Mouse (Mus musculus) midbrain, embryonic 11.5 days (tissue): ENCODE data around the gene Fabp2. TPM values are rescaled to one million over a fixed set of nuclear protein-coding genes. Genes with fewer than 3 reads are reported as not detected.

Experiments used
- ATAC-seq: fragments of 200-750 bp; cut with Nextera tagmentation; 2 replicates; pipeline ENCODE4 v1.8.0; 2017; ENCODE audit warnings: moderate TSS enrichment, moderate library complexity; ENCODE audit not compliant: low FRiP score
- DNase-seq: peaks from one replicate; pipeline ENCODE4 v3.0.0; 2015; ENCODE audit warnings: low spot score; ENCODE audit errors: missing footprints
- H3K27ac ChIP-seq: fragments of 300-500 bp; sonication (generic); 2 replicates; pipeline ENCODE4 v1.5.1; 2014; ENCODE audit warnings: low read depth, low read length
- H3K27me3 ChIP-seq: fragments of 300-500 bp; sonication (generic); 2 replicates; pipeline ENCODE4 v1.6.1; 2014; ENCODE audit warnings: mild to moderate bottlenecking, low read length, moderate library complexity, mixed read lengths; ENCODE audit not compliant: control insufficient read depth, insufficient read depth
- H3K36me3 ChIP-seq: fragments of 300-500 bp; sonication (generic); 2 replicates; pipeline ENCODE4 v1.6.1; 2014; ENCODE audit warnings: mild to moderate bottlenecking, low read length, moderate library complexity, mixed read lengths; ENCODE audit not compliant: control insufficient read depth, insufficient read depth
- H3K4me1 ChIP-seq: fragments of 300-500 bp; sonication (generic); 2 replicates; pipeline ENCODE4 v1.6.1; 2014; ENCODE audit warnings: low read length; ENCODE audit not compliant: control insufficient read depth, insufficient read depth
- H3K4me2 ChIP-seq: fragments of 300-500 bp; sonication (generic); 2 replicates; pipeline ENCODE4 v1.6.1; 2014; ENCODE audit warnings: mild to moderate bottlenecking, moderate library complexity
- H3K4me3 ChIP-seq: fragments of 300-500 bp; sonication (generic); 2 replicates; pipeline ENCODE4 v1.5.1; 2014; ENCODE audit warnings: low read depth, low read length
- H3K9ac ChIP-seq: fragments of 300-500 bp; sonication (generic); 2 replicates; pipeline ENCODE4 v1.6.1; 2014; ENCODE audit warnings: low read length
- H3K9me3 ChIP-seq: fragments of 300-500 bp; sonication (generic); 2 replicates; pipeline ENCODE4 v1.6.1; 2016; ENCODE audit warnings: low read length; ENCODE audit not compliant: control insufficient read depth
- WGBS: fragments of 180-500 bp; shearing (Covaris S2); extraction: QIAGEN DNeasy Blood & Tissue Kit; methylation state at CpG from one replicate; pipeline ENCODE4 v1.1.7; 2014; 5-methylcytosine and 5-hydroxymethylcytosine counted together
- polyA plus RNA-seq: library from polyadenylated mRNA; unstranded; fragments of >200 nt; fragmentation: Nextera tagmentation; extraction: Ambion mirVana; gene quantifications from 2 replicates; pipeline ENCODE4 v1.2.1, GENCODE M21; 2014

Fabp2 gene
- polyA plus RNA-seq, 1 experiment from 2014 or later, result not detected

- no peak overlapping the region for H3K4me2 ChIP-seq
- H3K4me1 ChIP-seq, result no peaks in the 10 kb centered on the region
- H3K36me3 ChIP-seq, result no peaks in the 10 kb centered on the region
- no peak overlapping the region for H3K4me3 ChIP-seq
- H3K27me3 ChIP-seq, result no peaks in the 10 kb centered on the region
- no peak overlapping the region for H3K27ac ChIP-seq
- ATAC-seq (no peak), DNase-seq (no peak)
- no peak overlapping the region for H3K9ac ChIP-seq
- H3K9me3 ChIP-seq, result no peaks in the 10 kb centered on the region
- WGBS, result 92% methylated on average over 6 of the region's 6 CpGs
These were observed 21.4 kb downstream of the Fabp2 start for GRCm38 (mm10) chr3:122916191-122916680.

DNA sequence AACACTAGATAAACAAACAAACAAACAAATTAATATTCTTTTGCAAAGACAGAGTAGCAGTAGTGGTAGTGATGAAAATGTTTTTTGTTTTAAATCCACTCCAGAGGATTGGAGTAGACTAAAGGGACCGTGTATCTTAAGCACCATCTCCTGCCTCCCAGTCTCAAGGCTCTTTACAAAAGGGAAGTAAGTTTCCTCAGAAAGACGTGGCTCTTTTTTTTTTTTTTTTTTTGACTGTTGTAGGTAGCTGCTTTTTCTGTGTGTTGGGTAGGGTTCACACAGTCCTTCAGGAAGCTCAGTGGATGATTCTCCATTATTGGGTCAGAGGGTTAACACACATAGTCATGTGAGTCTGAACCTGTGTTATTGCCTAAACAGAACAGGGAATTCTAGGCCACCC, 23.8 kb downstream of the Fabp2 start:
- 76% methylated on average over 2 of the region's 2 CpGs for WGBS

GRCm38 (mm10) chr3:122919260-122919659, 24.4 kb downstream of the Fabp2 start, which contains the start of gene Gm10959:
TSS of gene Gm10959 (minus strand) at chr3:122919360.
- 67% methylated on average over 8 of the region's 8 CpGs for WGBS
- no peak for DNase-seq

More for the DNA sequence above, 23.8 kb downstream of the Fabp2 start:
- no peak for ATAC-seq
- Histone ChIP-seq H3K27me3 (no peaks in the 10 kb centered on the region), H3K36me3 (no peaks in the 10 kb centered on the region), H3K27ac (no peak overlapping the region), H3K4me3 (no peak overlapping the region), H3K4me2 (no peak overlapping the region), H3K9ac (no peak overlapping the region), H3K9me3 (no peaks in the 10 kb centered on the region), H3K4me1 (no peaks in the 10 kb centered on the region)
- DNase-seq, result no peak

DNA sequence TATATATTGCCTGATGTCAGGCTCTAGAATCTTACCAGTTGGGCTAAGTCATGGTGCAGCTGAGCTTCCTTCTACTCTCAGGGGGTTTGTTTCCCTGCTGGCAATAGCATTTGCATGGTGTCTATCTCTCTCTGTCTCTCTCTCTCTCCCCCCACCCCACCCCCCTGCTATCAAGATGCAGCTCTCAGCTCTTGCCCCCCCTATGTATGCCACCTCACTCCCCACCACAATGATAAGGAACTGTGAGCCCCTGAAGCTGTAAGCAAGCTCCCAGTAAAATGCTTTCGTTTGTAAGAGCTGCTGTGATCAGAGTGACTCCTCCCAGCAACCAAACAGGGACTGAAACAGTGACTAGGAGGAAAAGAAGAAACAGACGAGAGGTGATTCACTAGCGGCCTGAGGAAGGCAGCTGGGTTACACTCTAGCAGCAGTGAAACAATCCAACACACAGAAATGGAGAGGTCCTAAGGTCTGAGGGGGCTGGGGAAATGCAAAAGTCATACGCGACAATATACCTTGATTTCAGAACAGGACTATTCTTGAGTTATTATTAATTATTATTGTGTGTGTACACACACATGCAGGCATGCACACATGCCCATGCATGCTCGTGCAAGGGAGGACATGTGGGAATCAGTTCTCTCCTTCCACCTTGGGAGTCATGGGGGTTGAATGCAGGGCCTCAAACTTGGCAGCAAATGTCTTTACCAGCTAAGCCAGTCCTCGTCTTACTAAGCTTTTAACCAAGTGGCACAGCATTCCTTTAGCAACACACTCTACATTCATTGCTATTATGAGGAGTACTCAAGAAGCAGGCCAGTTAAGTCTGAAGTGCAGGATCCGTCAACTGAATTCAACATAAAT, 25.9 kb downstream of the Fabp2 start:
- no peak overlapping the region for H3K9ac ChIP-seq
- WGBS, result 66% methylated on average over 8 of the region's 8 CpGs

More at GRCm38 (mm10) chr3:122919260-122919659, 24.4 kb downstream of the Fabp2 start, which contains the start of gene Gm10959:
- Histone ChIP-seq H3K9me3 (no peaks in the 10 kb centered on the region), H3K9ac (no peak within 1 kb of the TSS), H3K4me2 (no peak within 1 kb of the TSS), H3K4me3 (no peak within 1 kb of the TSS), H3K27me3 (no peaks in the 10 kb centered on the region), H3K4me1 (no peaks in the 10 kb centered on the region), H3K36me3 (no peaks in the 10 kb centered on the region), H3K27ac (no peak within 1 kb of the TSS)
- ATAC-seq, result no peak

GRCm38 (mm10) chr3:122921676-122922527, 27.0 kb downstream of the Fabp2 start:
- Histone ChIP-seq H3K27me3 (no peaks in the 10 kb centered on the region), H3K4me1 (peaks cover 4% of the 10 kb centered on the region; the same call in 1 of the 2 replicates), H3K4me3 (no peak overlapping the region), H3K36me3 (no peaks in the 10 kb centered on the region), H3K4me2 (no peak overlapping the region), H3K27ac (no peak overlapping the region), H3K9ac (no peak overlapping the region), H3K9me3 (no peaks in the 10 kb centered on the region)
- DNase-seq (no peak), ATAC-seq (no peak)
- WGBS, result 84% methylated on average over 8 of the region's 8 CpGs

More for the DNA sequence above, 25.9 kb downstream of the Fabp2 start:
- Histone ChIP-seq H3K27ac (no peak overlapping the region), H3K4me3 (no peak overlapping the region), H3K4me2 (no peak overlapping the region), H3K36me3 (no peaks in the 10 kb centered on the region), H3K27me3 (no peaks in the 10 kb centered on the region), H3K9me3 (no peaks in the 10 kb centered on the region), H3K4me1 (no peaks in the 10 kb centered on the region; the same call in 1 of the 2 replicates)
- DNase-seq (no peak), ATAC-seq (no peak)

DNA sequence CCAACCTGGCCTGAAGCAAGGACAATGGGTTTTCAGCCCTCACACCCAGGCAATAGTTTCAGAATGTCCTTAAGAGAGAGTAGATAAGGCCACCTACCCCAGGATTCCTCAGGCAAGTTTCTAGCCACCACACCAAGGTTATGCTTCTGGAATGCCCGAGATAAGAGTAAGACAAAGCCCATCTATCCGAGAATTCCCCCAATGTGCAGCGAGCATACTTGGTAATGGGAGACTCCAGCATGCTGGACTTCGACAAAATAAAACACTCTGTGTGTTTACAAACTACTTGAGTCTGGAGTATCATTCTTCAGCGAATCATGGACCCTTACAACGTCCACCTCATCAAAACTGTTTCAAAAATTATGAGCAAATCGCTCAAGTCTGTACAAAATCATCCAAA, 28.3 kb downstream of the Fabp2 start:
- Histone ChIP-seq H3K9ac (no peak overlapping the region), H3K4me3 (no peak overlapping the region), H3K27me3 (no peaks in the 10 kb centered on the region), H3K36me3 (no peaks in the 10 kb centered on the region), H3K9me3 (no peaks in the 10 kb centered on the region), H3K27ac (no peak overlapping the region), H3K4me2 (no peak overlapping the region; the same call in 1 of the 2 replicates), H3K4me1 (peaks cover 4% of the 10 kb centered on the region; the same call in 1 of the 2 replicates)
- DNase-seq (no peak), ATAC-seq (no peak)
- 76% methylated on average over 7 of the region's 7 CpGs for WGBS

DNA sequence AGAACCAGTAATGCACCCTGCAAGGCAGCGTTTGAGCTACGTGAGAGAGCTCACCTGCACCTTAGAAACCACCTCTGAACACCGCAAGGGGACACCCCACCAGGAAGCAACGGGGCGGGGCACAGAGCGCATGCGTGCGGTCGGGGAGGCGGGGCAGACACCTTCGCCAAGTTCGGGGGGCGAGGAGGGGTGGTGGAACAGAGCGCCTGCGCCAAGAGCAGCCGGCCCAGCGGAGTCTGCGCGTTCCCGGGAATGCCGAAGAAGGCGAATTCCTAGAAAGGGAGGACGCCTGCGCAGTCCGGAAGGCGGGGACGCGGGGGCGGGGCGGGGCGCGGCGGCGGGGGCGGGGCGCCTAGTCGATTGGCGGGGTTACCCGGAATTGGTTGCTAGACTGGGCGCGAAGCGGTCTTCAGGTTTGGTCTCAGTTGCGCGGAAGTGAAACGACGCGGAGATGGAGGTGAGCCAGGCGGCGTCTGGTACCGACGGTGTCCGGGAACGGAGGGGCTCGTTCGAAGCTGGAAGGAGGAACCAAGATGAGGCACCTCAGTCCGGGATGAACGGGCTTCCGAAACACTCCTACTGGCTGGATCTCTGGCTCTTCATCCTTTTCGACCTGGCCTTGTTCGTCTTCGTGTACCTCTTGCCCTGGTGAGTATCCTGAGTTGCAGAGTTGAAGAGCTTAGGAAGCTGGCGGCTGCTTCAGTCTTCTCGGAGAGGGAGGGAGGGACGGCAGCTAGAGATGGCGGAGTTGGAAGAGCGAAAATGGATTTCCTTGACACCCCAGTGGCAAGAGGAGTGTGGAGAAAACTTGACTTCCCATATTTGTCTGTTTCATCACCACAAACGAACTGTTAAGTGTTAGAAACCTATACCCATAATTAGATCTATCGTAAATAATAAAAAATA, 29.4 kb downstream of the Fabp2 start, which contains the start of gene 1810037I17Rik:
TSS of gene 1810037I17Rik (plus strand) at position 195 of the 906 bp plus-strand sequence.
- ATAC-seq, result peak; percentile 99
- peak within 1 kb of the TSS; percentile 35; the same call in 1 of the 2 replicates for H3K27ac ChIP-seq
- peaks cover 4% of the 10 kb centered on the region; the same call in 1 of the 2 replicates for H3K4me1 ChIP-seq
- no peaks in the 10 kb centered on the region for H3K36me3 ChIP-seq
- peak within 1 kb of the TSS; percentile 62 for H3K9ac ChIP-seq
- H3K27me3 ChIP-seq, result no peaks in the 10 kb centered on the region
- peak within 1 kb of the TSS; percentile 45 for H3K4me2 ChIP-seq
- peak; percentile 99 for DNase-seq
- no peaks in the 10 kb centered on the region for H3K9me3 ChIP-seq
- peak within 1 kb of the TSS; percentile 46 for H3K4me3 ChIP-seq
- under 1% methylated on average over 66 of the region's 68 CpGs for WGBS

DNA sequence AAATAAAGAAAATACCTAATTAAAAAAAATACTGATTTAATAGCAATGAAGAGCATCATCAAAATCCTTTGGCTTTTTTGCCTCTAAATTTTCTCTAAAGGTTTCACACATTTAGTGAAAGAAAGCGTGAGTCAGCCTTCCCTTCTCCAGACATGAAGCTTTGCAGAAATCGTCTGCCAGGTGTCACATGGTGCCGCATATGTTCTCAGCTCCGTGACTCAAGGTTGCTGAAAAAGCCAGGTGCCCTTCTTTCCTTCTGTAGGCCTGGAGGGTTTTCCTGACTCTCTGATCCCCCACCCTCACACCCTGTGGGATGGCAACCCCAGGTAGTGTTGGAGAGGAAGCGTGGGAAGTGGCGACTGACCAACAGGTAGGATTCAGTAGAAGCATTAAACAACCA, 34.9 kb downstream of the Fabp2 start:
- DNase-seq (no peak), ATAC-seq (no peak)
- Histone ChIP-seq H3K27me3 (no peaks in the 10 kb centered on the region), H3K36me3 (no peaks in the 10 kb centered on the region), H3K4me1 (peaks cover 4% of the 10 kb centered on the region; the same call in 1 of the 2 replicates), H3K9me3 (no peaks in the 10 kb centered on the region), H3K9ac (no peak overlapping the region), H3K27ac (no peak overlapping the region), H3K4me2 (no peak overlapping the region), H3K4me3 (no peak overlapping the region)
- WGBS, result 95% methylated on average over 6 of the region's 6 CpGs
